Mouse (Mus musculus): ENCODE data around the gene Traf6. TPM values are rescaled to one million over a fixed set of nuclear protein-coding genes. Genes with fewer than 3 reads are reported as not detected.
A peak's percentile ranks its signal among the peaks of the same experiment; 100 is the strongest.
"Not testable (repeated sequence)": the region's sequence is repeated elsewhere in the genome, so short reads cannot be mapped to it uniquely, and the experiment has no call there.

Gene Traf6
- polyA plus RNA-seq, 1 experiment from 2014 or later: 3.2 TPM

GRCm38 (mm10) chr2:101730972-101731371, 52.7 kb downstream of the Traf6 start:
- no peak for ATAC-seq (ENCODE audit: insufficient read depth)
- no peaks in the 10 kb centered on the region for H3K36me3 ChIP-seq (replicated peaks)
- no peak overlapping the region for H3K4me2 ChIP-seq
- no peak overlapping the region for H3K9ac ChIP-seq
- no peaks in the 10 kb centered on the region for H3K27me3 ChIP-seq
- H3K9me3 ChIP-seq (replicated peaks): no peaks in the 10 kb centered on the region
- no peaks in the 10 kb centered on the region for H3K4me1 ChIP-seq (replicated peaks)
- H3K4me3 ChIP-seq (replicated peaks): no peak overlapping the region
- H3K27ac ChIP-seq (replicated peaks): no peak overlapping the region

- Histone ChIP-seq H3K9ac (no peak overlapping the region), H3K36me3 (replicated peaks) (no peaks in the 10 kb centered on the region), H3K4me3 (replicated peaks) (no peak overlapping the region), H3K27ac (replicated peaks) (no peak overlapping the region), H3K4me1 (replicated peaks) (no peaks in the 10 kb centered on the region), H3K9me3 (replicated peaks) (no peaks in the 10 kb centered on the region), H3K27me3 (no peaks in the 10 kb centered on the region), H3K4me2 (peak overlapping the region; percentile 13; the same call in 1 of the 2 replicates)
- 18% methylated on average over 10 of the region's 10 CpGs for WGBS (ENCODE audit: insufficient replicate concordance)
- ATAC-seq (ENCODE audit: insufficient read depth): 0 out of 2 replicates have a peak, but pooled peaks have one; percentile 7
Observed at GRCm38 (mm10) chr2:101732777-101733210, 54.6 kb downstream of the Traf6 start.

GRCm38 (mm10) chr2:101733564-101733963, 55.3 kb downstream of the Traf6 start:
- Histone ChIP-seq H3K27me3 (no peaks in the 10 kb centered on the region), H3K9me3 (replicated peaks) (no peaks in the 10 kb centered on the region), H3K4me1 (replicated peaks) (no peaks in the 10 kb centered on the region), H3K27ac (replicated peaks) (no peak overlapping the region), H3K36me3 (replicated peaks) (no peaks in the 10 kb centered on the region), H3K4me3 (replicated peaks) (no peak overlapping the region), H3K9ac (no peak overlapping the region), H3K4me2 (no peak overlapping the region)
- no peak for ATAC-seq (ENCODE audit: insufficient read depth)
- WGBS (ENCODE audit: insufficient replicate concordance): 60% methylated on average over 3 of the region's 3 CpGs

GRCm38 (mm10) chr2:101739914-101740313, 61.7 kb downstream of the Traf6 start:
- no peak for ATAC-seq (ENCODE audit: insufficient read depth)
- H3K4me1 ChIP-seq (replicated peaks): no peaks in the 10 kb centered on the region; the same call in 1 of the 2 replicates
- 45% methylated on average over 5 of the region's 5 CpGs for WGBS (ENCODE audit: insufficient replicate concordance)
- H3K36me3 ChIP-seq (replicated peaks): 0 out of 2 replicates have a peak, but pooled peaks cover 3% of the 10 kb centered on the region
- H3K27me3 ChIP-seq: no peaks in the 10 kb centered on the region
- no peaks in the 10 kb centered on the region for H3K9me3 ChIP-seq (replicated peaks)
- no peak overlapping the region for H3K4me3 ChIP-seq (replicated peaks)
- H3K4me2 ChIP-seq: no peak overlapping the region
- no peak overlapping the region for H3K27ac ChIP-seq (replicated peaks)
- no peak overlapping the region for H3K9ac ChIP-seq

GRCm38 (mm10) chr2:101741653-101742052, 63.4 kb downstream of the Traf6 start:
- Histone ChIP-seq H3K9ac (no peak overlapping the region), H3K4me2 (no peak overlapping the region), H3K4me3 (replicated peaks) (no peak overlapping the region), H3K27ac (replicated peaks) (no peak overlapping the region), H3K4me1 (replicated peaks) (no peaks in the 10 kb centered on the region; the same call in 1 of the 2 replicates), H3K9me3 (replicated peaks) (no peaks in the 10 kb centered on the region), H3K27me3 (no peaks in the 10 kb centered on the region), H3K36me3 (replicated peaks) (0 out of 2 replicates have a peak, but pooled peaks cover 3% of the 10 kb centered on the region)
- ATAC-seq (ENCODE audit: insufficient read depth): no peak
- 46% methylated on average over 8 of the region's 8 CpGs for WGBS (ENCODE audit: insufficient replicate concordance)

GRCm38 (mm10) chr2:101742072-101742860, 64.0 kb downstream of the Traf6 start:
- H3K27me3 ChIP-seq: no peaks in the 10 kb centered on the region
- H3K9me3 ChIP-seq (replicated peaks): no peaks in the 10 kb centered on the region
- H3K27ac ChIP-seq (replicated peaks): no peak overlapping the region
- H3K4me1 ChIP-seq (replicated peaks): no peaks in the 10 kb centered on the region; the same call in 1 of the 2 replicates
- H3K9ac ChIP-seq: no peak overlapping the region
- no peak for ATAC-seq (ENCODE audit: insufficient read depth)
- 64% methylated on average over 7 of the region's 7 CpGs for whole genome bisulfite sequencing (ENCODE audit: insufficient replicate concordance)
- 0 out of 2 replicates have a peak, but pooled peaks cover 3% of the 10 kb centered on the region for H3K36me3 ChIP-seq (replicated peaks)
- H3K4me3 ChIP-seq (replicated peaks): no peak overlapping the region
- no peak overlapping the region for H3K4me2 ChIP-seq

GRCm38 (mm10) chr2:101745656-101746055, 67.4 kb downstream of the Traf6 start:
- not testable (repeated sequence) for H3K27ac ChIP-seq (replicated peaks); H3K9me3 ChIP-seq (replicated peaks); H3K36me3 ChIP-seq (replicated peaks); H3K9ac ChIP-seq; ATAC-seq (ENCODE audit: insufficient read depth); H3K4me1 ChIP-seq (replicated peaks); H3K27me3 ChIP-seq; H3K4me2 ChIP-seq; H3K4me3 ChIP-seq (replicated peaks)
- WGBS (ENCODE audit: insufficient replicate concordance): 36% methylated on average over 2 of the region's 2 CpGs

GRCm38 (mm10) chr2:101746537-101746936, 68.3 kb downstream of the Traf6 start:
- ATAC-seq (ENCODE audit: insufficient read depth): no peak
- Histone ChIP-seq H3K9me3 (replicated peaks) (no peaks in the 10 kb centered on the region), H3K9ac (no peak overlapping the region), H3K4me3 (replicated peaks) (no peak overlapping the region), H3K4me1 (replicated peaks) (no peaks in the 10 kb centered on the region; the same call in 1 of the 2 replicates), H3K36me3 (replicated peaks) (0 out of 2 replicates have a peak, but pooled peaks cover 3% of the 10 kb centered on the region), H3K27me3 (no peaks in the 10 kb centered on the region), H3K27ac (replicated peaks) (no peak overlapping the region), H3K4me2 (no peak overlapping the region)
- 71% methylated on average over 7 of the region's 7 CpGs for WGBS (ENCODE audit: insufficient replicate concordance)

Other genes starting within 250 kb of the Traf6 start
- 0.56 and 0.62 TPM in 2 replicates for gene Rag2, start 53.7 kb upstream of the Traf6 start, polyA plus RNA-seq (2015; fragmentation: Nextera tagmentation; extraction: Ambion mirVana)
- gene Rag1, start 28.9 kb upstream of the Traf6 start, polyA plus RNA-seq (2015; fragmentation: Nextera tagmentation; extraction: Ambion mirVana): 0.28 and 0.44 TPM in 2 replicates
- gene B230118H07Rik, start 28.9 kb upstream of the Traf6 start, polyA plus RNA-seq (2015; fragmentation: Nextera tagmentation; extraction: Ambion mirVana): 12.2 and 14.9 TPM in 2 replicates
- 3.9 and 4.7 TPM in 2 replicates for gene Prr5l, start 204.6 kb downstream of the Traf6 start, polyA plus RNA-seq (2015; fragmentation: Nextera tagmentation; extraction: Ambion mirVana)
- 23.4 and 23.7 TPM in 2 replicates for gene Commd9, start 207.8 kb downstream of the Traf6 start, polyA plus RNA-seq (2015; fragmentation: Nextera tagmentation; extraction: Ambion mirVana)